Mouse (Mus musculus): ENCODE data around the gene Stk10. TPM values are rescaled to one million over a fixed set of nuclear protein-coding genes. Genes with fewer than 3 reads are reported as not detected.
"Not testable (repeated sequence)": the region's sequence is repeated elsewhere in the genome, so short reads cannot be mapped to it uniquely, and the experiment has no call there.

The Stk10 gene
- total RNA-seq (2021): 1 to 10 TPM; 2.0 to 2.5 TPM
- long read RNA-seq, experiment 1, partial matches to known transcripts: 0 of 2 reads
- long read RNA-seq, experiment 1, other reads (novel, unspliced or antisense): 2 of 2 reads
- long read RNA-seq, experiment 2, partial matches to known transcripts: 0 of 3 reads
- long read RNA-seq, experiment 2, other reads (novel, unspliced or antisense): 3 of 3 reads

DNA sequence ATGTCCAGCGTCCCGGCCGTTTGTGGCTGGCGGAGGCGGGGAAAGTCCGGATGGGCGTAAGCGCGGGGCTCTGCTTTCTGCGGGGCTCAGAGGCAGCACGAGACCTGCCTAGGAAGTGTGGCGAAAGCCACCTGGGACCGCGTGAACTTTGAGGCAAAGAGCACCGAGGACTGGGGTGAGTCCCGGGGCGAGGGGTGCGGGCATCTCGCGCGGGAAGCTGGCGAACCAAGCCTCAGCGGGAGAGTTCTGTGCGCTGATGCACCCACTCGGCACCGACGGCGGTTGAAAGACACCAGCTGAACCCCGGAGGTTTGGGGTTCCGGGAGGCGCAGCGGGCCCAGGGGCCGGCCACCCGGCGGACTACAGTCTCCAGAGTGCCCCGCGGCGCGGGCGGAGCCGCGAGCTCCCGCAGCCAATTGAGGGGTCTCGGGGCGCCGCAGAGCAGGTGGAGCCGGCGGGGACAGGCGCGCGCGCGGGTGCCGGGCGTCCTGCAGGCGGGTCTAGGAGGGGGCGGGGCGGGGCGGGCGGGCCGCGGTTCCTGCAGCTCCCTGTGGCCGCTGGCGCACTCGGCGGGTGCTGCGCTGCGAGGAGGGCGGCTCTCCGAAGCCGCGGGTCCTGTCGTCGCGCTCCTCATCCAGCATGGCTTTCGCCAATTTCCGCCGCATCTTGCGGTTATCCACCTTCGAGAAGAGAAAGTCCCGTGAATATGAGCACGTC lies at the start of gene Stk10:
Stk10 (plus strand) TSS at position 541 of the 717 bp plus-strand sequence.
- DNase-seq: peak; percentile 82 to 91
- intact Hi-C loops (cut with DNase I): loop anchor here (5.0 kb wide), 1 partner anchor 54 kb away; no protein-coding TSS in a partner anchor

- intact Hi-C loops (cut with DNase I): loop anchor here (5.0 kb wide), 1 partner anchor 33 kb away; no protein-coding TSS in a partner anchor
- DNase-seq: no peak
These were observed 47.8 kb upstream of the Stk10 start for GRCm38 (mm10) chr11:32485290-32485689.

DNA sequence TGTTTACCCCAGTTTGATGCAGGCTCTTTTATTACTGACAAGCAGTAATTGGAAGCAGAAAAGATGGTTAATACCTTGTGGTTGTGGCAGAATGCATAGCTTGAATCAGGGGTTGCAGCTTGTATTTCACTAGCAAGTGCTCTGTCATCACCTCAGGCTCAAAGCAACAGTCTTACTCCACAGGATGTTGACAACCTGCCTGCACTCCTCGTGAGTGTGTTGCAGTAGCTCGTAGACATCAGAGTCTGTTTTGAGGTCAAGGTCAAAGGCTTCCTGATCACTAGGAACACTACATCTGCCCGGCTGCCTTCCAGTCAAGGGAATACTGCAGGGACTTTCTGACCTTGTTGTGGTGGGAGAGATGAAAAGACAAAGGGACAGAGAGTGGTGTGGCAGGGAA lies 46.5 kb upstream of the Stk10 start:
- intact Hi-C loops (cut with DNase I): loop anchor here (5.0 kb wide), 1 partner anchor 34 kb away; no protein-coding TSS in a partner anchor
- no peak for DNase-seq

- no peak for DNase-seq
- intact Hi-C loops (cut with DNase I): loop anchor here (5.0 kb wide), 1 partner anchor 35 kb away; no protein-coding TSS in a partner anchor
These were observed 45.6 kb upstream of the Stk10 start for GRCm38 (mm10) chr11:32487501-32487900.

DNA sequence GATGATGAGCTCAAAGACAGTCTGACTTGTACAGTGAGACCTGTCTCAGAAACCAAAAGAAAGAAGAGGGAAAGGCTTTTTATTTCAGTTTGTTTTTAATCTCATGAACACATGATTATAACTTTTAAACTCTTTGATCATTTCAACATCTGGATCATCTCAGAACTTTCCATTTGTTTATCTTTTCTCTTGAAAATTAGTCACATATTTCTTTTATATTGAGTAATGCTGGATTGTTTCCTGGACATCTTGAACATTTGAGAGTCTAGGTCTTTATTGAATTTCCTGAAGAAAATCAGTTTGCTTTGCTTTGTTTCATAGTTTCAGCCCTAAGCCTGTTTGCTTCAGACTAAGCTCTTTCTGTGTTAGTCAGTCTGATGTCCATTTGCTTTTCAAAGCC lies 44.8 kb upstream of the Stk10 start:
- DNase-seq: no peak
- intact Hi-C loops (cut with DNase I): loop anchor here (5.0 kb wide), 1 partner anchor 36 kb away; no protein-coding TSS in a partner anchor

GRCm38 (mm10) chr11:32488808-32489670 lies 44.1 kb upstream of the Stk10 start:
- intact Hi-C loops (cut with DNase I): loop anchor here (5.0 kb wide), 1 partner anchor 37 kb away; no protein-coding TSS in a partner anchor
- no peak for DNase-seq

GRCm38 (mm10) chr11:32491079-32491478 lies 42.0 kb upstream of the Stk10 start:
- intact Hi-C loops (cut with DNase I): no loop called here
- no peak for DNase-seq

DNA sequence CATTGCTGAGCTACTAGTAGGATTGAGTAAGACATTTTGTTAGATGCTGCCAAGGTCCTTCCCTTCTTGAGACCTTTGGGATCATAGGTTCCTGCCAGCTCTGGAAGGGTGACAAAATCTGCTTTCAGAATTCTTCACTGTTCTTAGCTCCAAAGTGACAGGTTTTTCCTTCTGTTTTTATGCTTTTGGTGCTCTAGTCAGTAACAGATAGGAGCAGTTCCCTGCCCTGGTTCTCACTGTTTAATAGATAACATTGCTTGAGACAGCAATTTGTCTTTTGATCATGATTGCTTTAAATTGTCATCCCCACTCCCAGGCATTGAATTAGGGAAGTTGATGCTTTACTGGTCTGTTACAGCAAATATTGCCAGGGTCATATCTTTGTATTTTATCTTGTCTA lies 39.8 kb upstream of the Stk10 start:
- intact Hi-C loops (cut with DNase I): no loop called here
- peak in 1 of 2 experiments; percentile 15 for DNase-seq

GRCm38 (mm10) chr11:32495283-32495682 lies 37.8 kb upstream of the Stk10 start:
- no peak for DNase-seq
- intact Hi-C loops (cut with DNase I): no loop called here

- DNase-seq: peak in 1 of 2 experiments; percentile 38
- intact Hi-C loops (cut with DNase I): no loop called here
These were observed 34.2 kb upstream of the Stk10 start for GRCm38 (mm10) chr11:32498757-32499535.

DNA sequence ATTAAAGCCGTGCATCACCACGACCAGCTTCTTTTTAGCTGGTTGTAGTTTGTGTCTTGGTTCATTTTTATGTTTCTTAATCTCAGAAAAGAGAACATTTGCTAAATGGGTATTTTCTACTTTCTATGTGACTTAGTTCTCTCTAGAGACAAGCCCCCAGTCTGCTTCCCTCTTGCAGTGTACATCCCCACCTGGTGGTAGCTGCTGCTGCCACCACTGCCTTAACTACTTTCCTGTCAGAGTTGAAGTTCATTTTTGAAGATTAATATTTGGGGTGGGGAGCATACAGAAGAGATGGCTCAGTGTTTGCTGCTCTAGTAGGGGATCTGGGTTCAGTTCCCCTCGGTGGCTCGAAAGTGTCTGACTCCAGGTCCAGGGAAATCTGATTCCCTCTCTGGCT lies 33.2 kb upstream of the Stk10 start:
- intact Hi-C loops (cut with DNase I): no loop called here

DNA sequence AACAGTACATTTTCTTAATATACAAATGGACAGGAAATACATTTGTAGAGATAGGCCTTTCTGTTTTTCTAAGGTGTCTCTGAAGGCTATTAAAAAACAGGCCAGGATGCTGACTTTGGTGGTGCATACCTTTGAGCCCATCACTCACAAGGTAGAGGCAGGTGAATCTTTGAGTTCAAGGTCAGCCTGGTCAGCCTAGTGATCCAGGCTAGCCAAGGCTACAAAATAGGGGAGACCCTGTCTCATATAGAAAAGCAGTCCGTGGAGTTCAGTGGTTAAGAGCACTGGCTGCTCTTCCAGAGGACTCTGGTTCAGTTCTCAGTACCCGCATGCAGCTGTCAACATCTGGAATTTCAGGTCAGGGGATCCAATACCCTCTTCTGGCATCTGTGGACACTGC lies 29.4 kb upstream of the Stk10 start:
- intact Hi-C loops (cut with DNase I): no loop called here
- DNase-seq: no peak

More for the DNA sequence above, 33.2 kb upstream of the Stk10 start:
- DNase-seq: no peak

DNA sequence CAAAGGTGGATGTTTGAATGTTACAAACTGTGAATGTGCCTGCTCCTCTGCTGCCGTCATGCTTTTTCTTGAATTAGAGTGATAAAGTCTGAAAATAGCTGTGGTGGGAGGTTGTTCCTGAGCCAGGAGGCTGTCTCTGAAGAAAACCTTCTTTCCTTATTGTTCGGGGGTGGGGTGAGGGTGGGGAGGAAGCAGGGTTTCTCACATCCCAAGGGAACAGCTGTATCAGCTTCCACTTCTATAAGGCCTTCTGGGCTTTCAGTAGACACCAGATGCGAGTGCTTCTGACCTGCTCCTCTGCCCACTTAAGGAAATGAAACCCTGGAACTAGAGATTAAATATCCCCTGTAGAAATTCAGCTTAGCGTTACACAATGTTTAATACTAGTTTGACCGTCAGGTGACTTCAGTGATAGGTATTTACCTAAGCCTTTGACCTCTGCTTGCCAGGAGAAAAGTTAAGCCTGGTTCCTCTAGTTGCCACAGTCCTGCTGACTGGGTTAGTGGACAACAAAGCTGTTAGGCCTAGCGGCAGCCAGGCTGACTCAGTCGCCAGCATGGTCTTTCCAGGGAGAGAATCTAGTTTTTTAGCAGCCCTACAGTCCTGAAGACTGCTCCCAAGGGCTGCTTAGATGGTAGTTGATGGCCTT lies 27.9 kb upstream of the Stk10 start:
- DNase-seq: no peak
- intact Hi-C loops (cut with DNase I): no loop called here

DNA sequence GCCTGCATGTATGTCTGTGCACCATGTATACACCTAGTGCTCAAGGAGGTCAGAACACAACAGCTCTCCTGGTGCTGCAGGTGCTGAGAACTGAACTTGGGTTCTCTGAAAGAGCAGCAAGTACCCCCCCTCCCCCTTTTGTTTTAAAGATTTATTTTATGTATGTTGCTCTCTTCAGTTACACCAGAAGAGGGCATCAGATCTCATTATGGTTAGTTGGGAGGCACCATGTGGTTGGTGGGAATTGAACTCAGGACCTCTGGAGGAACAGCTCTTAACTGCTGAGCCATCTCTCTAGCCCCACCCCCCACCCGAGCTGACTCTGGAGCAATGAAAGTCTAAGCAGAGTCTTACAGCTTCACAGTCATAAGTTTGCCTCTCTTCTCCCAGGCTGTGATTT lies 22.2 kb upstream of the Stk10 start:
- intact Hi-C loops (cut with DNase I): no loop called here
- DNase-seq: no peak

- intact Hi-C loops (cut with DNase I): loop anchor here (5.0 kb wide), 1 partner anchor 63 kb away; no protein-coding TSS in a partner anchor
- DNase-seq: not testable (repeated sequence)
These were observed 18.3 kb upstream of the Stk10 start for GRCm38 (mm10) chr11:32514853-32515252.

GRCm38 (mm10) chr11:32516091-32516490 lies 17.0 kb upstream of the Stk10 start:
- intact Hi-C loops (cut with DNase I): loop anchor here (5.0 kb wide), 1 partner anchor 64 kb away; no protein-coding TSS in a partner anchor
- no peak for DNase-seq

DNA sequence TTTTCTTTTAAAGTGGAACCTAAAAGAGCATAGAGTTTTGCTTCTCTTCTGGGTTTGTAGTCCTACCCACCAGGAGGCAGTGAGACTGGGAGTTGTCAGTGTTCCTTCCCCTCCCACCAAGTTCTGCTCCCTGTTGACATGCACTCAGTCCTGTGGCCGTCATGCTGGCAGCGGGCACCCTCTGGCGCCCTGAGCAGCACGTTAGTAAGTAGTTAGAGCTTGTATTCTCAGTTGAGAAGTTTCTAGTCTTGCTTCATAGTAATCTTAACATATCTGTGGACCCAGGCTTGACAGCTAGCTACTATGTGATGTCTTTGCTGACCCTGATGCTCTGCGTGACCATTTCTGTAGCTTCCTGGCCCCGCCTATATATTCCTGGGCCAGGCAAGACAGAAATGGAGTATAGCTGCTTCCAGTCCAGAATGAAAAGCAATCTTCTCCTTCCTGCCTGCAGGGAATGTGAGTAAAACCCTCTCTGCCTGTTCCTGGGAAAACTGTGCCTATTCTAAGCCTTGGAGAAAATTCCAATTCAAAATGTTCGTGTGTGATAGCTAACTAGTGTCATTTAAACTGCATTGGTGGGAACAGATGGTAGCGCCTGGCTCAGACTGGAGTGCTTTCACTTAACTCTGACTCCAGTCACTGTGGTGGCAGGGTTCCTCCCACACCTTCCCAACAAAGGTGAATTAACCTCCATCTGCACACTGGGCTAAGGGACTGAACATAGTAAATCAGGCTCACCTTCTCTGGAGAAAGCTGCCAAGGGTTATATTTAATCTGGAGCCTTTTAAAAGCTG lies 16.0 kb upstream of the Stk10 start:
- intact Hi-C loops (cut with DNase I): loop anchor here (5.0 kb wide), 1 partner anchor 65 kb away; no protein-coding TSS in a partner anchor
- DNase-seq: no peak

GRCm38 (mm10) chr11:32518770-32519169 lies 14.3 kb upstream of the Stk10 start:
- intact Hi-C loops (cut with DNase I): loop anchor here (5.0 kb wide), 1 partner anchor 66 kb away; no protein-coding TSS in a partner anchor
- peak; percentile 51 to 63 for DNase-seq
